ENCODE assay signal across 11 mouse cellular contexts in genomic region chr6:94697423-94697822, GRCm38 (mm10). TPM values are rescaled to one million over a fixed set of nuclear protein-coding genes. Genes with fewer than 3 reads are reported as not detected.
DNase-seq lines count a peak whose midpoint lies in the region; ATAC-seq and TF ChIP-seq lines count a peak whose summit lies in the region.
"Had no signal": no experiment of that assay in that cellular context is flagged by ENCODE, and none has a peak within 500 bp of the region (broad histone marks: within the 10 kb centered on the region; RNA-seq: fewer than 3 reads in every experiment).

No protein-coding gene starts in this region.

- peak overlapping the region; percentile 86 for H3K27ac ChIP-seq in heart, adult 2 months
- no peak overlapping the region for H3K27ac ChIP-seq in hindbrain, embryonic 11.5 days (ENCODE audit: low read depth, low read length)
- H3K27ac ChIP-seq in midbrain, embryonic 11.5 days (ENCODE audit: low read depth, low read length): no peak overlapping the region

- no peak for TF ChIP-seq CTCF in heart, adult 2 months (IDR thresholded peaks at IDR 0.05)

- no peak for ATAC-seq in hindbrain, embryonic 11.5 days (ENCODE audit: low FRiP score)
- no peak for ATAC-seq in midbrain, embryonic 11.5 days (ENCODE audit: low FRiP score)
- no peak for ATAC-seq in granulocyte monocyte progenitor cell, adult 5-6 weeks (replicated peaks; ENCODE audit: poor library complexity, severe bottlenecking)

- no peak overlapping the region for H3K4me3 ChIP-seq in heart, adult 2 months
- H3K4me3 ChIP-seq in hindbrain, embryonic 11.5 days (ENCODE audit: low read depth, low read length): peak overlapping the region; percentile 87
- peak overlapping the region; percentile 4; the same call in 1 of the 2 replicates for H3K4me3 ChIP-seq in midbrain, embryonic 11.5 days (ENCODE audit: low read depth, low read length)
- H3K4me3 ChIP-seq: megakaryocyte, embryonic 14.5 days had no signal

- peaks cover 3% of the 10 kb centered on the region; the same call in 1 of the 2 replicates for H3K36me3 ChIP-seq in heart, adult 2 months (ENCODE audit: control insufficient read depth, insufficient read depth, low read length)
- H3K36me3 ChIP-seq in hindbrain, embryonic 11.5 days (ENCODE audit: control insufficient read depth, insufficient read depth, low read length): no peaks in the 10 kb centered on the region
- no peaks in the 10 kb centered on the region for H3K36me3 ChIP-seq in midbrain, embryonic 11.5 days (ENCODE audit: control insufficient read depth, insufficient read depth, low read length)

- DNase-seq in heart, adult 2 months: no peak
- DNase-seq in heart, postnatal 25 days (ENCODE audit: low spot score): no peak
- DNase-seq in adipocyte (ENCODE audit: low spot score): peak; percentile 66
- DNase-seq in hindbrain, embryonic 11.5 days (ENCODE audit: low spot score): no peak
- DNase-seq in midbrain, embryonic 11.5 days (ENCODE audit: low spot score, missing footprints): no peak
- no peak for DNase-seq in left cerebral cortex, postnatal 14 days (ENCODE audit: low spot score in 2 of 2)
- no peak for DNase-seq in retina, embryonic 14.5 days (ENCODE audit: low spot score)
- DNase-seq: adrenal gland, postnatal 25 days; kidney, postnatal 10 days had no signal

- H3K27me3 ChIP-seq in heart, adult 2 months (ENCODE audit: control insufficient read depth, insufficient read depth, low read length): no peaks in the 10 kb centered on the region
- H3K27me3 ChIP-seq in hindbrain, embryonic 11.5 days (ENCODE audit: control insufficient read depth, insufficient read depth, low read length): no peaks in the 10 kb centered on the region
- H3K27me3 ChIP-seq in midbrain, embryonic 11.5 days (ENCODE audit: control insufficient read depth, insufficient read depth, low read length): no peaks in the 10 kb centered on the region; the same call in 1 of the 2 replicates

- WGBS in heart, adult 2 months: 38% methylated on average over 1 of the region's 1 CpGs
- WGBS in hindbrain, embryonic 11.5 days: 33% methylated on average over 1 of the region's 1 CpGs
- 59% methylated on average over 1 of the region's 1 CpGs for WGBS in midbrain, embryonic 11.5 days

- no peak overlapping the region for H3K9ac ChIP-seq in heart, adult 2 months (ENCODE audit: low read depth, low read length)
- no peak overlapping the region for H3K9ac ChIP-seq in hindbrain, embryonic 11.5 days (ENCODE audit: low read depth, low read length)
- no peak overlapping the region for H3K9ac ChIP-seq in midbrain, embryonic 11.5 days (ENCODE audit: low read length)

- H3K9me3 ChIP-seq in hindbrain, embryonic 11.5 days (ENCODE audit: control insufficient read depth, low read length): no peaks in the 10 kb centered on the region
- H3K9me3 ChIP-seq in midbrain, embryonic 11.5 days (ENCODE audit: control insufficient read depth, low read length): no peaks in the 10 kb centered on the region

- H3K4me1 ChIP-seq in heart, adult 2 months (ENCODE audit: control insufficient read depth, insufficient read depth, low read length): peaks cover 5% of the 10 kb centered on the region
- peaks cover 11% of the 10 kb centered on the region for H3K4me1 ChIP-seq in hindbrain, embryonic 11.5 days (replicated peaks; ENCODE audit: control insufficient read depth, insufficient read depth, low read length)
- H3K4me1 ChIP-seq in midbrain, embryonic 11.5 days (ENCODE audit: control insufficient read depth, insufficient read depth, low read length): peaks cover 44% of the 10 kb centered on the region

- H3K79me2 ChIP-seq in heart, adult 2 months (replicated peaks; ENCODE audit: control insufficient read depth, insufficient read depth, low read length): peaks cover 1% of the 10 kb centered on the region; the same call in 1 of the 2 replicates

- peak overlapping the region; percentile 89 for H3K4me2 ChIP-seq in hindbrain, embryonic 11.5 days (replicated peaks; ENCODE audit: low read depth, low read length)
- H3K4me2 ChIP-seq in midbrain, embryonic 11.5 days: peak overlapping the region; percentile 90

- intact Hi-C loops in heart, adult 2 months (cut with DNase I): loop anchor here (5.0 kb wide), 1 partner anchor 50 kb away; no protein-coding TSS in a partner anchor
- intact Hi-C loops in heart, postnatal 25 days (cut with DNase I): loop anchor here (5.0 kb wide), 1 partner anchor 75 kb away; no protein-coding TSS in a partner anchor
- intact Hi-C loops in left cerebral cortex, postnatal 14 days (cut with DNase I): loop anchor here (5.0 to 10.0 kb wide), 2 partner anchors 70 to 153 kb away; no protein-coding TSS in a partner anchor

- no peak for TF ChIP-seq EP300 in heart, adult 2 months (IDR thresholded peaks at IDR 0.05; ENCODE audit: insufficient read depth, low read depth, low read length)

- TF ChIP-seq POLR2A in heart, adult 2 months (IDR thresholded peaks at IDR 0.05; ENCODE audit: insufficient read depth, low read depth, low read length): no peak

RNA-seq across cellular contexts. Expression of gene Lrig1, which starts 2.5 kb away (rescaled TPM):
- 10 to 100 TPM; 30.4 to 32.7 TPM for total RNA-seq in heart, adult 2 months (2021)
- 23.3 and 35.5 TPM in 2 replicates for polyA plus RNA-seq in heart, adult 2 months (2012; rRNA removed)
- total RNA-seq in heart, postnatal 25 days (2021): 10 to 100 TPM; 35.3 to 35.9 TPM
- 18.0 and 20.2 TPM in 2 replicates for polyA plus RNA-seq in hindbrain, embryonic 11.5 days (2014; fragmentation: Nextera tagmentation; extraction: Ambion mirVana)
- 15.9 and 17.4 TPM in 2 replicates for polyA plus RNA-seq in midbrain, embryonic 11.5 days (2014; fragmentation: Nextera tagmentation; extraction: Ambion mirVana)
- total RNA-seq in granulocyte monocyte progenitor cell, adult 5-6 weeks (2014; fragmentation: Nextera tagmentation): 0.37 and 2.0 TPM in 2 replicates
- total RNA-seq in granulocyte monocyte progenitor cell, adult 5-6 weeks (2017): not detected in 2 replicates
- total RNA-seq in left cerebral cortex, postnatal 14 days (2021): 10 to 100 TPM; 28.5 to 30.6 TPM

Comparison
In these comparisons a context has a peak if more than half of its experiments do, and no peak if none do; other contexts are left out.
1. RNA of gene Lrig1, which starts 2.5 kb away (total RNA-seq): 35.3 to 35.9 TPM in heart, postnatal 25 days, 30.4 to 32.7 TPM in heart, adult 2 months and 28.5 to 30.6 TPM in left cerebral cortex, postnatal 14 days; 0.37 to 2.0 TPM in granulocyte monocyte progenitor cell, adult 5-6 weeks; every median in the first group is over 4 times any median in the second.